Mouse (Mus musculus): ENCODE measurements around the gene Myl9. TPM values are rescaled to one million over a fixed set of nuclear protein-coding genes. Genes with fewer than 3 reads are reported as not detected.

Myl9 gene
- polyA plus RNA-seq, 1 experiment from 2014 or later, result 144 TPM

DNA sequence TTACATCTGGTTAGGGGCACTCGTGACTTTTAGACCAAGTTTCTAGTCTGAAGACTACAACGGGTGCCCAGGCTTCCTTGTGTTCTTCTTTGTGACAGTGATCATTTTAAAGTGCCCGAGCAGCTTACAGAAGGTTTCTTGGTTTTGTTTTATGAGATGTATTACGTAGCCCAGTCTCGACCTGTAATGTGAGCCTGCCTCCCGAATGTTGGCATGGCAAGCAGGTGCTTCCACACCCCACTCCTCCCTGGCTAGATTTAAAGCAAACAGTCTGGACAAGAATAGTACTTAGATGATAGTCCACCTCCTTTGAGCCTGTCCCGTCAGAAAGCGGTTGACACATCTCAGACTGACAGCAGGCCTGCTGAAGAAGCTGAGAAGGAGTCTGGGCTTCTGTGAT, 9.6 kb upstream of the Myl9 start:
- 87% methylated on average over 8 of the region's 8 CpGs for WGBS
- no peak overlapping the region for H3K9ac ChIP-seq (replicated peaks)
- H3K27ac ChIP-seq (replicated peaks), result no peak overlapping the region
- H3K4me1 ChIP-seq, result no peaks in the 10 kb centered on the region
- peaks cover 42% of the 10 kb centered on the region for H3K36me3 ChIP-seq
- no peaks in the 10 kb centered on the region for H3K27me3 ChIP-seq
- H3K9me3 ChIP-seq, result no peaks in the 10 kb centered on the region
- H3K4me2 ChIP-seq (replicated peaks), result no peak overlapping the region
- H3K4me3 ChIP-seq, result no peak overlapping the region
- no peak for ATAC-seq (ENCODE audit: low FRiP score, low read depth)

DNA sequence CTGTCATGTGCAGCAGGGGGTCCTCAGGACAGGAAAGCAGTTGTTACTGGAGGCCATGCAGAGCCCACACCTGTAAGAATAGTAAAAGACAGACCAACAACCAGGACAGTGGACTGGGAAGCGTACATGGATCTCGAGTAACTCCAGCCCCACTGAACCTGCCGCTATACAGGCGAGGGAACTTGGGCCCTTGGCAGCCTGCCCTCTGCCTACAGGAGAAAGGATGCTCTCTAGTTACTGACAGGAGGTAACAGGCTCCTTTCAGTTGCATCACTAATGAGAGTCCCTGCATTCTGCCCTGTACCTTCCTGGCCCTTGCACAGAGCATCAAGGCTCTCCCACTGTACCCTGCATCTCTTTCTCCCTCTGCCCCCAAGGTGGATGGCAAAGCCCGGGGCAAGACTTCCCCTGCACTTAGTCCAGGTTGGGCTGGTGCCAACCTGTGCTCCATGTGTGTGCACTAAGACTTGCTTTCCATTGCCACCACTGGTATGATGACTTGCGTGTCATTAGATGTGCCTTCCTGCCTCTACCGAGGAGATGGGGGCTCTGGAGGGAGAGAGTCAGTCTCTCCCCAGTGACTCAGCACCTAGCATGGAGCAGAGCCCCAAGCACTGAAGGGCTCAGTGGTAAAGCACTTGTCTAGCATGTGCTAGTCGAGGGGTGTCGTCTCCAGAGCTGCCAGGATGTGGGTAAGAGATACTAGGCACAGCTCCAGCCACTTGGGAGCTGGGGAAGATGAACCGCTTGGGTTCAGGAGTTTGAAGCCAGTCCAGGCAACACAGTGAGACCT, 8.8 kb upstream of the Myl9 start:
- Histone ChIP-seq H3K4me3 (no peak overlapping the region), H3K27me3 (no peaks in the 10 kb centered on the region), H3K4me1 (no peaks in the 10 kb centered on the region), H3K4me2 (replicated peaks) (no peak overlapping the region), H3K36me3 (peaks cover 33% of the 10 kb centered on the region), H3K27ac (replicated peaks) (no peak overlapping the region), H3K9me3 (no peaks in the 10 kb centered on the region), H3K9ac (replicated peaks) (no peak overlapping the region)
- WGBS, result 80% methylated on average over 10 of the region's 10 CpGs
- ATAC-seq (ENCODE audit: low FRiP score, low read depth), result no peak

DNA sequence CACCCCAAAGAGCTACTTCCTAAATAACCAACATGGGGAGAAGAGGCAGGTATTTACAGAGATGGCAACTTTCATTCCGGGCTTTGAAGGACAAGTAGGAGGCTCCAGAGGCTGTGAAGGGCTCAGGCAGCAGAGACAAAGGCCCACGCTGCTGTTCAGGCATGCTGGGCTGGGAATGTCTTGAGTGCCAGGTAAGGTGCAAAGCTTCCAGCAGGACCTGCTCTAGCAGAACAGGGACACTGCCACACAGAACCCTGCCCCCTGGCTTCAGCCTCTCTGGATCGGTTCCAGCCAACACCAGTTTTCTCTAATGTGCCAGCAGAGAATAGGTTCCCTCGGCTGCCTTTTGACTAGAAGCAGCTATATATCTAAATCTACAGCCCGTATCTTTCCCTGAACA, 8.1 kb upstream of the Myl9 start:
- WGBS, result 78% methylated on average over 5 of the region's 5 CpGs
- Histone ChIP-seq H3K36me3 (peaks cover 26% of the 10 kb centered on the region), H3K4me2 (replicated peaks) (no peak overlapping the region), H3K27me3 (no peaks in the 10 kb centered on the region), H3K9ac (replicated peaks) (no peak overlapping the region), H3K9me3 (no peaks in the 10 kb centered on the region), H3K27ac (replicated peaks) (no peak overlapping the region), H3K4me3 (no peak overlapping the region), H3K4me1 (no peaks in the 10 kb centered on the region)
- no peak for ATAC-seq (ENCODE audit: low FRiP score, low read depth)

DNA sequence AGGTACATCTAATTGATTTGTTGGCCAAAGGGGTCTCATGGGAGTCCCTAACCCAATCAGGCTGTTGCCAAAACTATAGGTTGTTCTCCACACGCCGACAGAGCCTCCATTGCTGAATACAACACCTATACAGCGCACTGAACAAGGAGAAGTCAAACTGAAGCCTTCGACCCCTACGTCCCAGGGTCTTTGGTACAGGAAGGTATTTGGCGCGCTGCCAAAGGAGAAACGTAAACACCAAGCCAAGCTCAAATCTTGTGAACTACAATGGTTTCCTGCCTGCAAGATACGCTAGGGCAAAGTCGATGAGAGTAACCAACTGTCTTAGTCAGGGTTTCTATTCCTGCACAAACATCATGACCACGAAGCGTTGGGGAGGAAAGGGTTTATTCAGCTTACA, 5.9 kb upstream of the Myl9 start:
- Histone ChIP-seq H3K27ac (replicated peaks) (no peak overlapping the region), H3K9me3 (no peaks in the 10 kb centered on the region), H3K4me3 (no peak overlapping the region), H3K36me3 (peaks cover 6% of the 10 kb centered on the region; the same call in 1 of the 2 replicates), H3K4me2 (replicated peaks) (no peak overlapping the region), H3K27me3 (no peaks in the 10 kb centered on the region), H3K4me1 (no peaks in the 10 kb centered on the region), H3K9ac (replicated peaks) (no peak overlapping the region)
- 89% methylated on average over 12 of the region's 12 CpGs for WGBS
- no peak for ATAC-seq (ENCODE audit: low FRiP score, low read depth)

DNA sequence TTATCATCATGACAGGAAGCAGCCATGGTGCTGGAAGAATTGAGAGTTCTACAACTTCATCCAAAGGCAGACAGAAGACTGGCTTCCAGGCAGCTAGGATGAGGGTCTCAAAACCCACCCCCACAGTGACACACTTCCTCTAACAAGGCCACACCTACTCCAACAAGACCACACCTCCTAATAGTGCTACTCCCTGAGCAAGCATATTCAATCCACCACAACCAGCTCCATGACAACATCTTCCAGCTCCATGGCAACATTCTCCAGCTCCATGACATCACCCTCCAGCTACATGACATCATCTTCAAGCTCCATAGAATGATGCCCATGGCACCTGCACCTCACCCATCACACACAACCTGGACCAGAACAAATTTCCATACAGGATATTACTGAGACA, 1.8 kb upstream of the Myl9 start:
- H3K9me3 ChIP-seq, result no peaks in the 10 kb centered on the region
- H3K27ac ChIP-seq (replicated peaks), result no peak overlapping the region
- peaks cover 21% of the 10 kb centered on the region for H3K4me1 ChIP-seq
- H3K4me3 ChIP-seq, result no peak overlapping the region
- H3K27me3 ChIP-seq, result peaks cover 20% of the 10 kb centered on the region
- H3K36me3 ChIP-seq, result no peaks in the 10 kb centered on the region
- no peak overlapping the region for H3K4me2 ChIP-seq (replicated peaks)
- no peak for ATAC-seq (ENCODE audit: low FRiP score, low read depth)
- H3K9ac ChIP-seq (replicated peaks), result no peak overlapping the region

DNA sequence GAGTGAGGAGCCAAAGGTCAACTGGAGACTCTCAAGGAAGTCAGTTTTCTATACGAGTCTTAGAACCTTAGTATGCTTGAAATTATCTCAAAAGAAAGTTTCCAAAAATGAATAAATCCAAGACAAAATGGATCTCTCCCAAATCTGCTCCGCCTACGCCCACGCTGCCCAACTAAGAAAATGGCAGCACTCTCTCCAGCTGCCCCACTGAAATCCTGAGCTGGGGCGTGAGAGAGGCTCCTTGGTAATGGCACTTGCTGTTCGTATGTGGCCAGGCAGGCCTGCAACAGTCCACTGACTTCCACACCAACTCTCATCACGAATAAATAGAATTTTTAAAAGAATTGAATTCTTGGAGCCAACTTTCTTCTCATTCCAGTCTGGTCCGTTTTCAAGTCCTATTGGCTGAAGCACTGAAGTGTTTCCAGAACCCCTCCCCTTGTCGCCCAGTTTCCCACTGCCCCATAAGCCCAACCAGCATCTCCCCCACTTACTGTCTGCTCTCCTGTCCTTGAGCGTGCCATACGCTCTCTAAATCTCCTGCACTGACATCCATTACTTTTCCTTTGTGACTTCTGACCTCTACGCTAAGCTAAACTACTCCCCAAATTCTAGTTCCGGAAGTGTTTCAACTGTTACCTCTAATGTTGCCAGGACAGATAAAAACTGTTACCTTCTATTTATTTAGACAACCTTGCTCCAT, 1.0 kb upstream of the Myl9 start:
- H3K9ac ChIP-seq (replicated peaks), result no peak overlapping the region
- peaks cover 21% of the 10 kb centered on the region for H3K4me1 ChIP-seq
- peak overlapping the region; percentile 63; the same call in 1 of the 2 replicates for H3K27ac ChIP-seq (replicated peaks)
- H3K4me3 ChIP-seq, result no peak overlapping the region
- 75% methylated on average over 13 of the region's 13 CpGs for WGBS
- no peak for ATAC-seq (ENCODE audit: low FRiP score, low read depth)
- no peaks in the 10 kb centered on the region for H3K9me3 ChIP-seq
- no peaks in the 10 kb centered on the region for H3K36me3 ChIP-seq
- H3K27me3 ChIP-seq, result peaks cover 20% of the 10 kb centered on the region
- peak overlapping the region; percentile 74 for H3K4me2 ChIP-seq (replicated peaks)

DNA sequence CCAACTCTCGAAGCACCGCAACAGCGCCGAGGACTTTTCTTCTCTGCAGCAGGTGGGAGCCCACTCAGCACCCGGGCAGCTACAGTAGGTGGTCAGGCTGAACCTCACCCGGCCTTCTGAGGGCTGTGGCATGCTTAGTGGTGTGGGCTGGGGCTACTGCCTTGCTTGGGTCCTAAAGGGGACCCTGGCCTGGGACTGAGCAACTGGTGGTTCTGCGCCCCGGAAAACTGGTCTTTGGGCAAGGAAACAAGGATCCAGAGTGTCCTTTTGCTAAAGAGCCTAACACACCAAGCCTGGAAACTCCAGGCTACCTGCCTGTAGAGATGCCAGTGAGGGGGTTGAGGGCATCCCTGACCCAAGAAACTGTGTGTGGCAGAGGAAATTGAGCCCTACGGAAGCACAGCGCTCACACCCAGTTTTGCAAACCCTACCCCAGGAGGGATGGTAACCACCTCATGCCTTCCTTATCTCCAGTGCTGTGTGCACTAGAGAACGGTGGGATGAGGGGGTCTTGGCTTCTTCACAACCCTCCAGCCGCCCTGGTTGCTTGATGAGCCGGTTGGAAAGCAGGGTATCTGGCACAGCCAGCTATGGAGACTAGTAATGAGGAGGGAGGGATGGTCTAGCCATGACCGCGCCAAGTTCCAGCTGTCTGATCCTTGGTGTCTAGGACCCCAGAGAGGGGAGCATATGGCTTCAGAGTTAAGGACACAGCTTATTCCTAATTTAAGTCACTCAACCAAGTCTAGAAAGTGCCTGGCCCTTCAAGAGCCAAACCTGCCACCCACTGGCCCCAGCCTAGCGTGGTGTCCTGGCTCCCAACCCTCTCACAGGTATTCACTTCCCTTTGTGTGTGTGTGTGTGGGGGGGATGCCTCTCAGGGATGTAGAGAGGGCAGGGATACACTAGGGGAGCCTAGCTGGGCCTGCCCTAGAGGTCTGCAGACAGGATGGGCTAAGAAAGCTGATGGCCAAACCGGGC, 525 bp downstream of the Myl9 start:
- no peak overlapping the region for H3K27ac ChIP-seq (replicated peaks)

DNA sequence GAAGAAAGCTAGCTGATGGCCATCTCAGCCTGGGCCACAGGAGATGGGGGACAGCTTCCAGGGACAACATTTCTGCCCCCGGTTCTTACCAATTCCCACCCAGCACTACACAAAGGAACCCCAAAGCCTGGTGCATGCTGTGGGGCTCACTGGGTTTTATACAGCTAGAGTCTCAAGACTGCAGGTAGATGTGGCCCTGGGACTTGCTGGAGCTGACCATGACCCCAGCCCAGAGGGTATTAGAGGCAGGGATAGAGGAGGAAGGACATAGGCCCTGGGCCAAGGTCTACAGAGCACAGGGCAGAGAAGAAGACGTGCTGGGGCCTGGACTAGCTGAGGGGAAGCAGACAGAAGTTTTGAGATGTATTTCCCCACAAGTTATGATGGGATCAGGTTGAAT, 1.7 kb downstream of the Myl9 start:
- Histone ChIP-seq H3K4me1 (peaks cover 27% of the 10 kb centered on the region), H3K27me3 (peaks cover 20% of the 10 kb centered on the region), H3K36me3 (no peaks in the 10 kb centered on the region), H3K4me3 (no peak overlapping the region), H3K4me2 (replicated peaks) (no peak overlapping the region), H3K27ac (replicated peaks) (no peak overlapping the region), H3K9me3 (no peaks in the 10 kb centered on the region), H3K9ac (replicated peaks) (no peak overlapping the region)
- WGBS, result 89% methylated on average over 2 of the region's 2 CpGs
- no peak for ATAC-seq (ENCODE audit: low FRiP score, low read depth)

More for the DNA sequence above, 525 bp downstream of the Myl9 start:
- peak overlapping the region; percentile 47 for H3K9ac ChIP-seq (replicated peaks)
- WGBS, result 30% methylated on average over 17 of the region's 17 CpGs
- H3K4me1 ChIP-seq, result peaks cover 25% of the 10 kb centered on the region
- 0 out of 2 replicates have a peak, but pooled peaks have one; percentile 10 for ATAC-seq (ENCODE audit: low FRiP score, low read depth)
- no peaks in the 10 kb centered on the region for H3K36me3 ChIP-seq
- H3K27me3 ChIP-seq, result peaks cover 20% of the 10 kb centered on the region
- H3K4me2 ChIP-seq (replicated peaks), result peak overlapping the region; percentile 74
- no peaks in the 10 kb centered on the region for H3K9me3 ChIP-seq
- H3K4me3 ChIP-seq, result peak overlapping the region; percentile 44

DNA sequence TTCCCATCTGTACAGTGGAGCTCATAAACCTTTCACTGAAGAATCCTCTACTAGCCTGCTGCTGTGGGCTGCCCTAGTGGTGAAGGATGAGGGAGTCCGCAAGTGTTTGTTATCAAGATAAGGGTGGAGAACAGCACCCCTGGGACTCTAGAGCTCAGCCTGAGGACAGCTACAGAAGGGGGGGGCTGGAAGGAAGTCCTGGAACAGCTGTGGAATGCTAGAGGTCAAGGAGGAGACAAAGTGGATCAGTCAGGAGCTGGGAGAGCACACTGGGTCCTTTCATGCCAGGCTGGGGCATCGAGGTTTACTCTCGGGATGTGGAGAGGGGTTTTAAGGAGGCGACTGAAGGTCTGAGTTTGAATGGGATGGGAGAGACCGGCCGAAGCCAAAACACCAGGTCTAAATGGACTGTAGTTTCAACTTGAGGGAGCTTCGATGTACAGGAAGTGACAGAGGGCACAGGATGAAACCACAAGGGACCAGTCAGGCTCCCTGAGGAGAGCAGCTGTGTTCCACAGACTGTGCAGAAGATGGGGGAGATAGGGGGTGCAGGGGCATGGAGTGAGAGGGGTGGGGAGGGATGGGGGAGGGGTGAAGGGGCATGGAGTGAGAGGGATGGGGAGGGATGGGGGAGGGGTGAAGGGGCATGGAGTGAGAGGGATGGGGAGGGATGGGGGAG, 2.2 kb downstream of the Myl9 start:
- no peak overlapping the region for H3K9ac ChIP-seq (replicated peaks)
- H3K4me1 ChIP-seq, result peaks cover 27% of the 10 kb centered on the region
- 72% methylated on average over 7 of the region's 7 CpGs for WGBS

DNA sequence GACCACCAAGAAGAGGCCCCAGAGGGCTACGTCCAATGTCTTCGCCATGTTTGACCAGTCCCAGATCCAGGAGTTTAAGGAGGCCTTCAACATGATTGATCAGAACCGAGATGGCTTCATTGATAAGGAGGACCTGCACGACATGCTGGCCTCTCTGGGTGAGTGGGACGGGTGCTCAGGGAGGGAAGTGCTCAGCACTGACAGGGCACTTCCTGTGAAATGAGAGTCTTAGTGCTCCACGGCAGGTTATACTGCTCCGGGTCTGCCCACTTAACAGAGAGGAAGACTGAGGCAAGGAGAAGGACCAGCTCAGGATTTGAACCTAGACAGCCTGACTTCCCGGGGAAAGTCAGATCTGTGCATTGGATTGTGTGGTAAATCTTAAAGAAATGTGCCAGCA, 3.4 kb downstream of the Myl9 start:
- ATAC-seq (ENCODE audit: low FRiP score, low read depth), result no peak
- WGBS, result 95% methylated on average over 8 of the region's 8 CpGs
- no peak overlapping the region for H3K4me2 ChIP-seq (replicated peaks)
- H3K4me3 ChIP-seq, result no peak overlapping the region
- no peak overlapping the region for H3K27ac ChIP-seq (replicated peaks)
- no peaks in the 10 kb centered on the region for H3K9me3 ChIP-seq
- H3K9ac ChIP-seq (replicated peaks), result no peak overlapping the region
- peaks cover 27% of the 10 kb centered on the region for H3K4me1 ChIP-seq
- no peaks in the 10 kb centered on the region for H3K36me3 ChIP-seq
- peaks cover 20% of the 10 kb centered on the region for H3K27me3 ChIP-seq

More for the DNA sequence above, 2.2 kb downstream of the Myl9 start:
- Histone ChIP-seq H3K27ac (replicated peaks) (no peak overlapping the region), H3K36me3 (no peaks in the 10 kb centered on the region), H3K27me3 (peaks cover 20% of the 10 kb centered on the region), H3K9me3 (no peaks in the 10 kb centered on the region), H3K4me2 (replicated peaks) (no peak overlapping the region), H3K4me3 (no peak overlapping the region)
- no peak for ATAC-seq (ENCODE audit: low FRiP score, low read depth)

DNA sequence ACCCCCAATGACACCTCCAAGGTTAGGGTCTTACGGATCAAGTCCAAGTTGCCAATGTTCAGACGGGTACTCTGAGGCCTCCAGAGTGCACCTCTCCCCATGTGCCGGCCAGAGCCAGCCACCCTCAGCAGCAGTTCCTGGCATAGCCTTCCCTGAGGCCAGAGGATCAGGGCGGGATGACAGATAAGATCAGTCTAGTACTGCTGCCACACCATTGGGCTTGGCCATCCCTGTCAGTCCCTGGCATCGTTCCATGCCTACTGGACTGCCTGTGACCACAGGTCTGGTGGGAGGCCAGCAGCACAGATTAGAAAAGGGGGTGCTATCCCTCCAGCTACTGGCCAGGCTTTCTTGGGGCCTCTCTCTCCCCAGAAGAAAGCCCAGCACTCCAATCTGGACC, 3.8 kb downstream of the Myl9 start:
- H3K27me3 ChIP-seq, result peaks cover 20% of the 10 kb centered on the region

More for the DNA sequence above, 3.8 kb downstream of the Myl9 start:
- ATAC-seq (ENCODE audit: low FRiP score, low read depth), result no peak
- peaks cover 27% of the 10 kb centered on the region for H3K4me1 ChIP-seq
- no peak overlapping the region for H3K27ac ChIP-seq (replicated peaks)
- no peak overlapping the region for H3K4me2 ChIP-seq (replicated peaks)
- H3K9me3 ChIP-seq, result no peaks in the 10 kb centered on the region
- no peak overlapping the region for H3K9ac ChIP-seq (replicated peaks)
- no peak overlapping the region for H3K4me3 ChIP-seq
- no peaks in the 10 kb centered on the region for H3K36me3 ChIP-seq
- 71% methylated on average over 5 of the region's 5 CpGs for WGBS

All from midbrain, embryonic 12.5 days (tissue).